Mouse (Mus musculus) bone marrow macrophage, adult 2 months (primary cell): ENCODE results near the gene Vps13a.

Experiments
- CTCF ChIP-seq: IDR thresholded peaks from 2 replicates; pipeline ENCODE4 v1.5.1; 2012; ENCODE audit warnings: low read depth, mild to moderate bottlenecking, low read length, moderate library complexity
- POLR2A ChIP-seq: IDR thresholded peaks from 2 replicates; pipeline ENCODE4 v1.6.1; 2012; ENCODE audit warnings: mild to moderate bottlenecking, low read depth, low read length, borderline replicate concordance

- TF ChIP-seq CTCF = no peak
- no peak for TF ChIP-seq POLR2A
These were observed 183.5 kb downstream of the Vps13a start for GRCm38 (mm10) chr19:16597216-16597615.
